Mouse (Mus musculus): ENCODE measurements at regions not wholly inside any gene's neighbourhood (a gene's known extent, or its start where the extent isn't known, plus 50 kb on each side); places are given as distances from the start of the nearest gene placed in this dataset.
"Not testable (repeated sequence)": the region's sequence is repeated elsewhere in the genome, so short reads cannot be mapped to it uniquely, and the experiment has no call there.

GRCm38 (mm10) chr14:87612871-87613270 lies 196.4 kb downstream of the Tdrd3 start:
- DNase-seq (ENCODE audit: low spot score): no peak

- no peak for DNase-seq (ENCODE audit: low spot score)
These were observed 203.1 kb downstream of the Tdrd3 start for GRCm38 (mm10) chr14:87619368-87620035.

- no peak for DNase-seq (ENCODE audit: low spot score)
These were observed 214.8 kb downstream of the Tdrd3 start for GRCm38 (mm10) chr14:87631078-87631813.

- no peak for DNase-seq (ENCODE audit: low spot score)
These were observed 218.2 kb downstream of the Tdrd3 start for GRCm38 (mm10) chr14:87634596-87634995.

GRCm38 (mm10) chr14:87637131-87637530 lies 220.7 kb downstream of the Tdrd3 start:
- DNase-seq (ENCODE audit: low spot score): no peak

- DNase-seq (ENCODE audit: low spot score): no peak
These were observed 251.5 kb downstream of the Tdrd3 start for GRCm38 (mm10) chr14:87667910-87668309.

GRCm38 (mm10) chr14:87669496-87669895 lies 253.1 kb downstream of the Tdrd3 start:
- DNase-seq (ENCODE audit: low spot score): no peak

- no peak for DNase-seq (ENCODE audit: low spot score)
These were observed 264.3 kb downstream of the Tdrd3 start for GRCm38 (mm10) chr14:87680788-87681187.

- not testable (repeated sequence) for DNase-seq (ENCODE audit: low spot score)
These were observed 266.8 kb downstream of the Tdrd3 start for GRCm38 (mm10) chr14:87683091-87683806.

GRCm38 (mm10) chr14:87689866-87690265 lies 273.4 kb downstream of the Tdrd3 start:
- DNase-seq (ENCODE audit: low spot score): no peak

- no peak for DNase-seq (ENCODE audit: low spot score)
These were observed 320.0 kb downstream of the Tdrd3 start for GRCm38 (mm10) chr14:87736456-87736855.

- no peak for DNase-seq (ENCODE audit: low spot score)
These were observed 329.1 kb downstream of the Tdrd3 start for GRCm38 (mm10) chr14:87745524-87745923.

GRCm38 (mm10) chr14:87746011-87746410 lies 329.6 kb downstream of the Tdrd3 start:
- DNase-seq (ENCODE audit: low spot score): no peak

- no peak for DNase-seq (ENCODE audit: low spot score)
These were observed 332.6 kb downstream of the Tdrd3 start for GRCm38 (mm10) chr14:87749068-87749467.

- DNase-seq (ENCODE audit: low spot score): no peak
These were observed 333.3 kb downstream of the Tdrd3 start for GRCm38 (mm10) chr14:87749762-87750161.

- DNase-seq (ENCODE audit: low spot score): no peak
These were observed 334.3 kb downstream of the Tdrd3 start for GRCm38 (mm10) chr14:87750665-87751170.

GRCm38 (mm10) chr14:87754744-87755143 lies 338.3 kb downstream of the Tdrd3 start:
- no peak for DNase-seq (ENCODE audit: low spot score)

- DNase-seq (ENCODE audit: low spot score): no peak
These were observed 359.0 kb downstream of the Tdrd3 start for GRCm38 (mm10) chr14:87775332-87775890.

- peak; percentile 74 for DNase-seq (ENCODE audit: low spot score)
These were observed 383.4 kb downstream of the Tdrd3 start for GRCm38 (mm10) chr14:87799803-87800202.

GRCm38 (mm10) chr14:87809664-87810063 lies 393.2 kb downstream of the Tdrd3 start:
- DNase-seq (ENCODE audit: low spot score): not testable (repeated sequence)

GRCm38 (mm10) chr14:87844120-87844519 lies 427.7 kb downstream of the Tdrd3 start:
- DNase-seq (ENCODE audit: low spot score): no peak

GRCm38 (mm10) chr14:87861486-87861885 lies 445.0 kb downstream of the Tdrd3 start:
- no peak for DNase-seq (ENCODE audit: low spot score)
